Mouse (Mus musculus) stomach, embryonic 14.5 days (tissue): Measurements from ENCODE around the gene Nr5a2. TPM values are rescaled to one million over a fixed set of nuclear protein-coding genes. Genes with fewer than 3 reads are reported as not detected.

Experiments
- ATAC-seq: fragments of 200-750 bp; cut with Nextera tagmentation; 2 replicates; pipeline ENCODE4 v1.8.0; 2017; ENCODE audit warnings: low read depth, moderate TSS enrichment; ENCODE audit not compliant: insufficient number of reproducible peaks, insufficient read depth, low FRiP score
- H3K27ac ChIP-seq: fragments of 300-500 bp; sonication (generic); 2 replicates; pipeline ENCODE4 v1.5.1; 2014; ENCODE audit warnings: mild to moderate bottlenecking, low read length, moderate library complexity, mixed read lengths
- H3K27me3 ChIP-seq: fragments of 300-500 bp; sonication (generic); 2 replicates; pipeline ENCODE4 v1.6.1; 2014; ENCODE audit warnings: low read length, control low read depth, mixed read lengths; ENCODE audit not compliant: control insufficient read depth, insufficient read depth
- H3K36me3 ChIP-seq: fragments of 300-500 bp; sonication (generic); 2 replicates; pipeline ENCODE4 v1.6.1; 2014; ENCODE audit warnings: mild to moderate bottlenecking, control low read depth, low read length, moderate library complexity, mixed read lengths; ENCODE audit not compliant: control insufficient read depth, insufficient read depth
- H3K4me1 ChIP-seq: fragments of 300-500 bp; sonication (generic); 2 replicates; pipeline ENCODE4 v1.6.1; 2014; ENCODE audit warnings: low read length, control low read depth, mixed read lengths; ENCODE audit not compliant: control insufficient read depth, insufficient read depth
- H3K4me2 ChIP-seq: fragments of 300-500 bp; sonication (generic); replicated peaks from 2 replicates; pipeline ENCODE4 v1.6.1; 2014; ENCODE audit warnings: low read depth, low read length, control low read depth
- H3K4me3 ChIP-seq: fragments of 300-500 bp; sonication (generic); 2 replicates; pipeline ENCODE4 v1.5.1; 2014; ENCODE audit warnings: low read depth, low read length, control low read depth
- H3K9ac ChIP-seq: fragments of 300-500 bp; sonication (generic); replicated peaks from 2 replicates; pipeline ENCODE4 v1.6.1; 2014; ENCODE audit warnings: low read depth, mild to moderate bottlenecking, control low read depth, low read length, moderate library complexity, mixed read lengths
- H3K9me3 ChIP-seq: fragments of 300-500 bp; sonication (generic); 2 replicates; pipeline ENCODE4 v1.6.1; 2016; ENCODE audit warnings: low read depth, low read length, control low read depth; ENCODE audit not compliant: control insufficient read depth
- WGBS: fragments of 180-500 bp; shearing (Covaris S2); extraction: QIAGEN DNeasy Blood & Tissue Kit; methylation state at CpG from one replicate; pipeline ENCODE4 v1.1.7; 2014; 5-methylcytosine and 5-hydroxymethylcytosine counted together
- polyA plus RNA-seq: library from polyadenylated mRNA; unstranded; fragments of >200 nt; fragmentation: Nextera tagmentation; extraction: Ambion mirVana; gene quantifications from 2 replicates; pipeline ENCODE4 v1.2.1, GENCODE M21; 2014

Nr5a2 gene
- polyA plus RNA-seq, 1 experiment from 2014 or later = 1.4 TPM

GRCm38 (mm10) chr1:136868285-136868684, 92.0 kb downstream of the Nr5a2 start:
- Histone ChIP-seq H3K36me3 (no peaks in the 10 kb centered on the region), H3K9ac (no peak overlapping the region), H3K4me3 (no peak overlapping the region), H3K9me3 (no peaks in the 10 kb centered on the region), H3K4me2 (no peak overlapping the region), H3K27ac (no peak overlapping the region), H3K27me3 (no peaks in the 10 kb centered on the region), H3K4me1 (no peaks in the 10 kb centered on the region)
- ATAC-seq = no peak
- WGBS = 89% methylated on average over 5 of the region's 5 CpGs

- no peak for ATAC-seq
- Histone ChIP-seq H3K9ac (no peak overlapping the region), H3K4me3 (no peak overlapping the region), H3K36me3 (no peaks in the 10 kb centered on the region), H3K27me3 (no peaks in the 10 kb centered on the region), H3K9me3 (no peaks in the 10 kb centered on the region), H3K4me1 (no peaks in the 10 kb centered on the region), H3K27ac (no peak overlapping the region), H3K4me2 (no peak overlapping the region)
- WGBS = 70% methylated on average over 9 of the region's 9 CpGs
Observed at GRCm38 (mm10) chr1:136866481-136867092, 93.7 kb downstream of the Nr5a2 start.

- Histone ChIP-seq H3K27ac (no peak overlapping the region), H3K4me3 (no peak overlapping the region), H3K9me3 (no peaks in the 10 kb centered on the region), H3K27me3 (no peaks in the 10 kb centered on the region), H3K9ac (no peak overlapping the region), H3K36me3 (no peaks in the 10 kb centered on the region), H3K4me1 (no peaks in the 10 kb centered on the region), H3K4me2 (no peak overlapping the region)
- no peak for ATAC-seq
- WGBS = 67% methylated on average over 6 of the region's 6 CpGs
Observed at GRCm38 (mm10) chr1:136863209-136863608, 97.0 kb downstream of the Nr5a2 start.

GRCm38 (mm10) chr1:136859454-136859853, 100.8 kb downstream of the Nr5a2 start:
- H3K9me3 ChIP-seq = no peaks in the 10 kb centered on the region; the same call in 1 of the 2 replicates
- no peak overlapping the region for H3K9ac ChIP-seq
- H3K36me3 ChIP-seq = no peaks in the 10 kb centered on the region
- H3K4me2 ChIP-seq = no peak overlapping the region
- whole genome bisulfite sequencing = 32% methylated on average over 4 of the region's 4 CpGs
- H3K4me3 ChIP-seq = no peak overlapping the region
- H3K4me1 ChIP-seq = no peaks in the 10 kb centered on the region
- no peak overlapping the region for H3K27ac ChIP-seq
- H3K27me3 ChIP-seq = no peaks in the 10 kb centered on the region
- ATAC-seq = no peak

GRCm38 (mm10) chr1:136858724-136859123, 101.5 kb downstream of the Nr5a2 start:
- H3K36me3 ChIP-seq = no peaks in the 10 kb centered on the region
- H3K27ac ChIP-seq = no peak overlapping the region
- no peak for ATAC-seq
- no peak overlapping the region for H3K9ac ChIP-seq
- H3K9me3 ChIP-seq = no peaks in the 10 kb centered on the region; the same call in 1 of the 2 replicates
- H3K4me1 ChIP-seq = no peaks in the 10 kb centered on the region
- WGBS = 64% methylated on average over 4 of the region's 4 CpGs
- H3K4me3 ChIP-seq = no peak overlapping the region
- no peak overlapping the region for H3K4me2 ChIP-seq
- no peaks in the 10 kb centered on the region for H3K27me3 ChIP-seq

- no peaks in the 10 kb centered on the region; the same call in 1 of the 2 replicates for H3K9me3 ChIP-seq
- no peak for ATAC-seq
- H3K4me1 ChIP-seq = no peaks in the 10 kb centered on the region
- H3K4me3 ChIP-seq = no peak overlapping the region
- H3K27ac ChIP-seq = no peak overlapping the region
- no peak overlapping the region for H3K4me2 ChIP-seq
- no peaks in the 10 kb centered on the region for H3K36me3 ChIP-seq
- H3K9ac ChIP-seq = no peak overlapping the region
- WGBS = 72% methylated on average over 3 of the region's 3 CpGs
- no peaks in the 10 kb centered on the region for H3K27me3 ChIP-seq
Observed at GRCm38 (mm10) chr1:136856104-136856503, 104.1 kb downstream of the Nr5a2 start.

- Histone ChIP-seq H3K9me3 (no peaks in the 10 kb centered on the region), H3K4me2 (no peak overlapping the region), H3K4me1 (no peaks in the 10 kb centered on the region), H3K36me3 (no peaks in the 10 kb centered on the region), H3K4me3 (no peak overlapping the region), H3K9ac (no peak overlapping the region), H3K27me3 (no peaks in the 10 kb centered on the region), H3K27ac (no peak overlapping the region)
- no peak for ATAC-seq
- WGBS = 78% methylated on average over 6 of the region's 6 CpGs
Observed at GRCm38 (mm10) chr1:136848791-136849190, 111.5 kb downstream of the Nr5a2 start.

- Histone ChIP-seq H3K4me2 (no peak overlapping the region), H3K9ac (no peak overlapping the region), H3K27ac (no peak overlapping the region), H3K9me3 (no peaks in the 10 kb centered on the region), H3K4me3 (no peak overlapping the region), H3K36me3 (no peaks in the 10 kb centered on the region), H3K4me1 (no peaks in the 10 kb centered on the region), H3K27me3 (no peaks in the 10 kb centered on the region)
- 67% methylated on average over 2 of the region's 2 CpGs for WGBS
- no peak for ATAC-seq
Observed at GRCm38 (mm10) chr1:136846081-136846480, 114.2 kb downstream of the Nr5a2 start.

- H3K36me3 ChIP-seq = no peaks in the 10 kb centered on the region
- no peak overlapping the region for H3K27ac ChIP-seq
- H3K9ac ChIP-seq = no peak overlapping the region
- no peak overlapping the region for H3K4me3 ChIP-seq
- H3K9me3 ChIP-seq = no peaks in the 10 kb centered on the region
- no peak for ATAC-seq
- WGBS = 79% methylated on average over 9 of the region's 9 CpGs
- H3K4me1 ChIP-seq = no peaks in the 10 kb centered on the region
- no peak overlapping the region for H3K4me2 ChIP-seq
- no peaks in the 10 kb centered on the region for H3K27me3 ChIP-seq
Observed at GRCm38 (mm10) chr1:136845341-136845740, 114.9 kb downstream of the Nr5a2 start.
